Mouse (Mus musculus) layer of hippocampus, adult 6 months (tissue): ENCODE measurements around the gene Kctd8. TPM values are rescaled to one million over a fixed set of nuclear protein-coding genes. Genes with fewer than 3 reads are reported as not detected.

ENCODE experiments used
- long read RNA-seq, 2 experiments: library from polyadenylated mRNA; unstranded; transcript quantifications; one replicate each; pipeline ENCODE4 v2.0.0; 2019 to 2020
- microRNA-seq: library from miRNA; unstranded; fragments of <30 nt; microRNA quantifications from one replicate; pipeline ENCODE4 v1.2.0, GENCODE M21; 2020
- polyA plus RNA-seq: library from polyadenylated mRNA; unstranded; fragments of <200 nt; fragmentation: Nextera tagmentation; gene quantifications from 2 replicates; pipeline ENCODE4 v1.2.3, GENCODE M21; 2021

The Kctd8 gene
- polyA plus RNA-seq: 4.1 and 5.0 TPM in 2 replicates
- long read RNA-seq, experiment 1, transcript Kctd8-201 (2 exons, 2,859 nt): major isoform, 12 of 12 reads
- long read RNA-seq, experiment 1, partial matches to known transcripts: 0 of 12 reads
- long read RNA-seq, experiment 1, other reads (novel, unspliced or antisense): 0 of 12 reads
- long read RNA-seq, experiment 2, transcript Kctd8-201 (2 exons, 2,859 nt): major isoform, 87 of 89 reads
- long read RNA-seq, experiment 2, partial matches to known transcripts: 0 of 89 reads
- long read RNA-seq, experiment 2, other reads (novel, unspliced or antisense): 2 of 89 reads

DNA sequence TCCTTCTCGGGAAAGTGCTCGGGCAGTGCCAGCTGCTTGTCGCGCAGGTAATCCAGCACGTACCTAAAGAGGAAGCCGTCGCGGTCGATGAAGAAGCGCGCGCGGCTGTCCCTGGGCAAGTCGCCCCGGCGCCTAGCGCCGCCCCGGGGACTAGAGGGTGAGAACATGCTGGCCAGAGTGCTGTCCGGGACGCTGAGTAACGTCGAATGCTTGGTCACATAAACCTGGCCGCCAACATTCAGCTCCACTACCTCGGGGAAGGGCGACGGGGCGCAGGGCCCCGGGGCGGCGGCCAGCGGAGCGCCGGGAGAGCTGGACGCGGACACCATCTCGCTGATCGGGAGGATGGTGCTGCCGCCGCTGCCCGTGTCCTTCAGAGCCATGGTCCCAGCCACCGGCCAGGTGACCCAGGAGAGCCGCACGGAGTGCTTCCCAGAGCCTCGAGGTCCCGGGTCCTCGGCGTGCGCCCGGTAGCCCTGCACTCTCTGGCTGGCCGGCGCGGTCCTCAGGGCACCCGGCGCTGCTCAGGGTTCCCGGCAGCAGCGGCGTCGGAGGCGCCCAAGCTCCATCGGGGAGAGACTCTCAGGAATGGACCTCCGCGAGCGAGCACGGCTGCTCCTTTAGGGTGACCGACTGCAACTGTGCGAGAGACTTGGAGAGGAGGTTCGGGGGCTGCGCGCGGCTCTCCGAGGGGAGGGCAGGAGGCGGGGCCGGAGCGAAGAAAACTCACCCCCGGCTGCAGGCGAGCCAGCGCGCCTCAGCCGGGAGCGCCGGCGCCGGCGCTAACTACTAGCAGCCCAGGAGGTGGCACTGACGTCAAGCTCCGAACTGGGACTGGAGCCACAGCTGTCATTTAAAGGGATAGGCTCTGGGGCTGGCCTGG, at the start of gene Kctd8:
Gene Kctd8 (minus strand): TSS at position 761 of the 883 bp plus-strand sequence.

Small RNA genes lying within 50 kb of the gene (microRNA-seq; reads per million reads assigned to microRNA genes)
- not detected for gene Gm24368

Other genes with a start within 250 kb of the Kctd8 start
- gene Yipf7, start 201.0 kb upstream of the Kctd8 start, polyA plus RNA-seq: not detected in 2 replicates
- 5.8 and 5.9 TPM in 2 replicates for gene Guf1, start 215.2 kb upstream of the Kctd8 start, polyA plus RNA-seq